Mouse (Mus musculus) brown adipose tissue, adult 24 weeks (tissue): ENCODE results near the gene Fntb. TPM values are rescaled to one million over a fixed set of nuclear protein-coding genes. Genes with fewer than 3 reads are reported as not detected.

Experiments
- H3K27ac ChIP-seq: fragments of 200-500 bp; replicated peaks from 2 replicates; pipeline ENCODE4 v1.5.1; 2012; ENCODE audit warnings: low read depth, mild to moderate bottlenecking, low read length
- H3K4me1 ChIP-seq: fragments of 200-500 bp; 2 replicates; pipeline ENCODE4 v1.6.1; 2012; ENCODE audit warnings: low read length, mixed read lengths; ENCODE audit not compliant: control insufficient read depth, insufficient read depth, insufficient read length
- H3K4me3 ChIP-seq: fragments of 200-500 bp; 2 replicates; pipeline ENCODE4 v1.5.1; 2012; ENCODE audit warnings: low read depth, mild to moderate bottlenecking, low read length, moderate library complexity; ENCODE audit not compliant: insufficient read depth
- polyA plus RNA-seq: library from polyadenylated mRNA; stranded (reverse); fragments of >200 nt; gene quantifications from 2 replicates; pipeline ENCODE4 v1.2.4, GENCODE M21; 2012; ENCODE audit not compliant: missing spikeins, insufficient read depth, insufficient read length

Gene Fntb
- polyA plus RNA-seq = 17.9 and 20.7 TPM in 2 replicates

DNA sequence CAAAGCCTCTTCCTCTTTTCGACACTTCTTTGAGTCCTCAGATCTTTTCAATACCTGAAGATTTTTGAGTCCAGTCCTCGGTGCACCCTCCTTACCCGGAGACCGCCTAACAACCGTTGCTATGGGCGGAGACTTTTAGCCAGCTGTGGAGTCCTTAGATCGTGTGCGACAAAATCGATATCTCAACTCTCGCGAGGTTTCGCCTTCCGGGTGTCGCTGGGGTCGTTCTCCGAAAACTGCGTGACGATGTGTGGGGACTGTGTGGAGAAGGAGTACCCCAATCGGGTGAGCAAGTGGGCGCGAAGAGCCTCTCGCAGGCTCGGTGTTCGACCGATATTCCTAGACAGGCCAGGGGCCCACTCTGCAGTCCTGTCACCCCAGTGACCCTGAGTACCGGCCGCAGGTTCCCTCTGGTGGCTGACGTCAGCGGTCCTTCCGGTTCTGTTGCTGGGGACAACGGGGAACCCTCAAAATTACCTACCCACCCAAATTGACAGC is at the start of gene Fntb, which contains the start of gene Churc1:
Gene Fntb, plus strand, starts transcription at position 236 of the 498 bp plus-strand sequence.
Gene Churc1, plus strand, starts transcription at position 185 of the 498 bp plus-strand sequence.
- Histone ChIP-seq H3K4me3 (peak within 1 kb of the TSS; percentile 99), H3K27ac (peak within 1 kb of the TSS; percentile 99)

DNA sequence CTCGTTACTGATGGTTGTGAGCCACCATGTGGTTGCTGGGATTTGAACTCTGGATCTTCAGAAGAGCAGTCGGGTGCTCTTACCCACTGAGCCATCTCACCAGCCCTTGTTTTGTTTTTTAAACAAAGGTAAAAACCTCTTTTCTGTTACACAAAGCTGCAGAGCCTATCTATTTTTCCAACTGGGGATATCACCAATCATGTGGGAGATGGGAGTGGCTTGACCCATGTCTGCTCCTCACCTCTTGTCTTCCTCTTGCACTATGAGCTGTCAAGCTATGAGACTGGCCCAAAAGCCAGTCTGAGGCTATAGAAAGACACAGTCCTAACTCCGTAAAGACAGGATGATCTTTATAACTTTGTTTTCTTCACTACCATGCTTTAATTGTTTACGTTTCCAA is 47.0 kb upstream of the Fntb start:
- Histone ChIP-seq H3K27ac (no peak overlapping the region), H3K4me3 (no peak overlapping the region), H3K4me1 (no peaks in the 10 kb centered on the region)

More for the DNA sequence above, at the start of gene Fntb, which contains the start of gene Churc1:
- peaks cover 5% of the 10 kb centered on the region; the same call in 1 of the 2 replicates for H3K4me1 ChIP-seq

DNA sequence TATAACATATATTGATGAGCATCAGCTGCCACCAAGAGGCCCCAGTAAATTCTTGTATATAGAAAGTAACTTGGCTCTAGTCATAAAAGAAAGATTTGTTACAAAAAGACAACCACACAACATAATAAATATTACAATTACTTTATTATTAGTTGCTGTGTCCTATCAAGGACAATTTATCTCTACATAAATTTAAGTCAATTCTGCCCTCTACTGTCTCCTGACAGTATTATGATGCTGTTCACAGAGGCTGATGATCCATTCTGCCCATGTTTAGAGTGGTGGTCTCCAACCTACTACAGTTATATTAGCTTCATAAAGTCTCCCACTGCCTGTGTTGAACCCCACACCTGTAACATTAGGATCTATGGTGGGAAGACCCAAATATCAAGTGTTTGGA is 44.8 kb upstream of the Fntb start:
- Histone ChIP-seq H3K4me1 (no peaks in the 10 kb centered on the region), H3K4me3 (no peak overlapping the region), H3K27ac (no peak overlapping the region)

DNA sequence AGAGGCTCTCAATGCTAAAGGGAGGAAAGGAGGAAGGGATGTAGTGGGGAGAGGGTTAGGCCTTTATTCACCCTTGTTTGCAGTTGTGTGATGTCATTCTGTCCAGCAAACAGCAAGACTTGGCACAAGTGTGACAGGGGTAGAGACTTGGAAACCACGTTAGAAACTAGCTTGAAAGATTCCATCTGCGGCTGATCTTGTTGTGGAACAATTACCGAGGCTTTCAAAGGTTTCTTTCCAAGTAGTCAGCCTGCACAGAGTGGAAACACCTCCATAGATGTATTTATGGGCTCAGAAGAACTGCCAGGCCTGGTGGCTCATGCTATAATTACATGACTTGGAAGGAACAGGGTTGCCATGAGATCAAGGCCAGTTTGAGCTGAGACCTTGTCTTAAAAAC is 43.4 kb upstream of the Fntb start:
- H3K27ac ChIP-seq = no peak overlapping the region
- no peak overlapping the region for H3K4me3 ChIP-seq
- no peaks in the 10 kb centered on the region for H3K4me1 ChIP-seq

DNA sequence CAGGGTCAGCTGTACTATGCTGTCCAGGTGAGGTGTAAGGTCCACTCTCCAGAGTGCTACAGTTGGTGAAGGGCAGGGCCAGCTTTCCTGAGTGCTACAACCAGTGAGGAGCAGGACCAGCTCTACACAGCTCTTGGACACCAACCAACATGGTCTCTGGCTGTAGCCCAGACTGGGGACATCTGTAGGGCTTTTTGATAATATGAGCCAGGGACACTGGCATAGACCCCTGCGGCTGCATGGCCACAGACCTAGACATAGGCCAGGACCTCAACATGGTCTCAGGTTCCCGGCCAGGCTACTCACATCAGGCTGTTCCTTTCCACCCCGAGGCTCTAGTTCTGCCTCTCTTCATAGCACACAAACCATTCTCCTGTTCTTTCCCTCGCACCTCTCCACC is 37.4 kb upstream of the Fntb start:
- Histone ChIP-seq H3K27ac (no peak overlapping the region), H3K4me1 (no peaks in the 10 kb centered on the region), H3K4me3 (no peak overlapping the region)

DNA sequence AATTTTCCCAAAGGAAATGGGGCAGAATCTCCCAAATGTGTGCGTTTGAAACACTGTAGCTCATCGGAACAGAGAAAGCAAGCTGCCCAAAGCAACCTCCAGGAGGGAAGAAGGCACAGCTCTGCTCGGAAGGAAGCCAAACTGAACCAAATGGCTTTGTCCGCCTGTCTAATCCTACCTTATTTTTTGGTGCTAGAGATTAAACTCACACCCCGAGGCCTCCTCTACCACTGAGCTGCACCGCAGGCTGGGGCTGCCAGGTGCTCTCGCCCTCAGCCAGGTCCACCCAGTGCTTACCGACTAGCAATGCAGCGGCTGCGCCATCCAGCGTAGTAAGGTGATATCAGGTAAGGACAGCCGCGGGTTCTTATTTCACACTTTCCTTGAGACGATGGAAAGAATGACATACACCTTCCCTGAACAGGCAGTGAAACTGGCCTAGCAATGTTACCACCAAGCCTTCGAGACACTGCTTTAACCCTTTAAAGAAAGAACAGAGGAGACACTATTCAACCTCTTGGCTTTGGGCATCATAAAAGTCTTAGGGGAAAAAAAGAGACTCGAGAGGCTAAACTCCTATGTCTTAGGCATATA is 14.4 kb upstream of the Fntb start:
- Histone ChIP-seq H3K4me3 (no peak overlapping the region), H3K4me1 (no peaks in the 10 kb centered on the region), H3K27ac (no peak overlapping the region)

DNA sequence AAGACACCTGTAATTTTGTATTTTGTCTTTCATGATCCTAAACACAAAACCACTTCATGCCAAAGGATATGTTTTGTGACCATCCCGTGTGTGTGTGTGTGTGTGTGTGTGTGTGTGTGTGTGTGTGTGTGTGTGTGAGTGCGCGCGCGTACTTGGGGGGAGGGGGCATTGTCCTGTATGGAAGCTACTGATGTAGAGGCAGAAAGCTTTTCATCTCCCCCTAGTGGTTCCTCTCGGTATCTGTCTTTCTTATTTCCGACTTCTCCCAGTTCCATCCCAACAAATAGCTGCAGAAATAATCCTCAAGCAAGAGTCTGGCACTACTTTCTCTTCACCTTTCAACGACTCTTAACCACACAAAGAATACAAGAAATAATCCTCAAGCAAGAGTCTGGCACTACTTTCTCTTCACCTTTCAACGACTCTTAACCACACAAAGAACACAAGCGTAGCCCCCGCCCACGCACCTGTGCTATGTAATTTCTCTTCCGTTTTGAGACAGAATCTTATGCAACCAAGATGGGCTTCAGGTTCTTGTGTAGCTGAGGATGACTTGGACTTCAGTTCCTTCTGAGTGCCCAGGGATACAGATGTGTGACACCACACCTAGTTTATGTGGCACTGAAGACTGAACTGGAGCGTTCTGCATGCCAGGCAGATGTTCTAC is 12.6 kb upstream of the Fntb start:
- H3K4me1 ChIP-seq = no peaks in the 10 kb centered on the region
- no peak overlapping the region for H3K4me3 ChIP-seq
- no peak overlapping the region for H3K27ac ChIP-seq

DNA sequence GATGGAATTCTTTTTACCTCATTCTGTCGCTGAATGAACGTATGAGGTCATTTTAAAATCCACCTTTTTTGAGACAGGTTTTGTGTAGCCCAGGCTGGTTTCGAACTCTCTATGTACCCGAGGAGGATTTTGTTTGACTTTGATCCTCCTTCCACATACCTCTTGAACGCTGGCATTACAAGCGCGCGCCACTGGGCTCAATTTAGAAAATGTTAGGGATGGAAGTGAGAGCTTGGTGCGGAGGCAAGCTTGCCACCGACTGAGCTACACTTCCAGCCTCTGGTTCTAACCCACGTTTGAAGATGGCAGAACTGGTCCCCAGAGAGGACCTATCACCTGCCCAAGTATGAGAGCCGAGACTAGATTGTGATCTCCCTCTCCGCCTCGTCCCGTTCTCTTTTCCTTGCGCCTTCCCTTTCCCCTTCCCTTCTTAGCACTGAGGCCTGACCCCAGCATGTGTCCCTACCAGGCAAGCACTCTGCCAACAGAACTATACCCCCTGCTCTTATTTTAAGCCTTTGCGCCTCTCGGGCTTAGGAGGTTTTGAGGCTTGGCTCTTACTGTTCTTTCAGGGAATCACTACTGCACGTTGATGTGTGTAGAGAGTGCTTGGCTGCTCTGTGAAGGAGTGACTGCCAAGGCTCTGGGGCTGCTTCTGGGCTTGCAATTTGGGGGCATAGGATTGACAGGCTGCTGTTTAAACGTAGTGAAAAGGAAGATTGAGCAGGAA is 677 bp downstream of the Fntb start:
- H3K4me1 ChIP-seq = peaks cover 5% of the 10 kb centered on the region; the same call in 1 of the 2 replicates
- H3K4me3 ChIP-seq = peak overlapping the region; percentile 99
- peak overlapping the region; percentile 99 for H3K27ac ChIP-seq

DNA sequence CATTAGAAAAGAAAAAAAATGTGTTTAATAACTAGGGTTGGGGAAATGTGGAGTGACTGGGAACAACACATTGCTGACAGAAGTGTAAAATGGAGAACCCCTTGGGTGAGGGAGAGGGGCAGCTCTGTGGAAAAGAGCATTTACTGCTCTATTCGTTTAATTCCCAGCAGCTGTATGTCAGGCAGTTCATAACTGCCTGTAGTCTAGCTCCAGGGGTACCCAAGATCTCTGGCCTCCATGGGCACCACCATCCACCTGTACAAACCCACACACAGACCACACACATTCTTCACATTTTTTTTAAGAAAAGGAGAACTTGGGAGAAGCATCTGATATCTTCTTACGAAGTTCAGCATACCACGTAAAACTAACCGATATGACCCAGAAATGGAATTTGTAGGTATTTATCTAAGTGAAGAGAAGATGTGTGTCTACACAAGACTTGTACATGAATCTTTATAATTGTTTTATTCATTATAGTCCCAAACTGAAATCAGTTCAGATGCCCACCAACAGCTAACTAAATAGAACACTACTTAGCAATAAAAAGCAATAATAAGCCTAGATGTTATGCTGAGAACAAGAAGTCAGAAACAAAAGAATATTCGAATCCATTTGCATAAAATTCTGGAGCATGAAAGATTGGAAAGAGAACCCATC is 5.6 kb downstream of the Fntb start:
- Histone ChIP-seq H3K27ac (no peak overlapping the region), H3K4me1 (peaks cover 10% of the 10 kb centered on the region), H3K4me3 (no peak overlapping the region)

DNA sequence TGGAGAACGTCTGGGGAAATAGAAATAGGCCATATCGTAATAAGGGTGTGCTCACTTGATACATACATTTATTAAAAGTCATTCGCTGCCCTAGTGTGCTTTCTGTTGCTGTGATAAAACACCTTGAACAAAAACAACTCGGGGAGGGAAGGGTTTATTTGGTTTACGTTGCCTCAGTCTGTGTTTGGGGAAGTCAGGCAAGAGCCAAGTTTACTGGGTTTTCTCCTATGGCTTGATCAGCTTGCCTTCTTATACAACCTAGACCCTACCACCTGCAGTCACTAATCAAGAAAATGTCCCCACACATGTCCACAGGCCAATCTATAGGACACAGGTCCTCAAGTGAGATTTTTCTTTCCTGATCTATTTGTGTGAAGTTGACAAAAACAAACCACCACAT is 6.2 kb downstream of the Fntb start:
- H3K4me3 ChIP-seq = no peak overlapping the region
- H3K27ac ChIP-seq = no peak overlapping the region
- peaks cover 6% of the 10 kb centered on the region for H3K4me1 ChIP-seq

DNA sequence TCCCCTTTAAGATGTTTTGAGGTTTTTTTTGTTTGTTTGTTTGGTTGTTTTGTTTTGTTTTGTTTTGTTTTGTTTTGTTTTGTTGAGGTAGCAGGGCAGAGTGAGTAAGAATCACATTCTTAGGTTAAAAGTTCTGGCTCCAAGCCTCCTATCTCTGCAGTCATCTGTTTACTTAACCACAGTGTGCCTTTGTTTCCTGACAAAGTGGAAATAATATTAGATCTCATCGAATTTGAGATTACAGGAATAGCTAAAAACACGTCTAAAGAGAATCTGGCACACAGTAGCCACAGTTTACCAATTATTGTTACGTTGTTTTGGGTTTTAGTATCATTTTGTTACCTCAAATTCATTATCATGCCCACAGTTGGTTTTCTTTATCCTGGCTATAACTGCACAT is 9.3 kb downstream of the Fntb start:
- Histone ChIP-seq H3K27ac (no peak overlapping the region), H3K4me1 (peaks cover 6% of the 10 kb centered on the region), H3K4me3 (no peak overlapping the region)

DNA sequence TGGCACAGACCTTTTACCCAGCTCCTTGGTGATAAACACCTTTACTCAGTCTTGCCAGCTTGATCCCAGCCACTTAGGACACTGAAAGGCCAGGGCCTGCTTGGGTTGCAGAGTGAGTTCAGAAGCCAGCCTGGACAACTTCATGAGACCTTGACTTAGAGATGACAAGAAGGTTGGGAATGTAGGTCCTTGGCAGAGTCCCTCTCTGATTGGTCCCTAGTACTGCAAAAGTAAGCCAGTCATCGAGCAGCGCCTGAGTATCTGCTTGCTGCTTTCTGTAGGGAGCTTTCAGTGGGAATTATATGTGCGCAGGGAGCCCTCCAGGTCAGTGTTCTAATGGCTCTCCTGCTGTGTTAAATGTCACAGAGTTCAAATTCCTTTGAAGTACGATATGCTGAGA is 9.7 kb downstream of the Fntb start:
- no peak overlapping the region for H3K4me3 ChIP-seq
- H3K27ac ChIP-seq = no peak overlapping the region

DNA sequence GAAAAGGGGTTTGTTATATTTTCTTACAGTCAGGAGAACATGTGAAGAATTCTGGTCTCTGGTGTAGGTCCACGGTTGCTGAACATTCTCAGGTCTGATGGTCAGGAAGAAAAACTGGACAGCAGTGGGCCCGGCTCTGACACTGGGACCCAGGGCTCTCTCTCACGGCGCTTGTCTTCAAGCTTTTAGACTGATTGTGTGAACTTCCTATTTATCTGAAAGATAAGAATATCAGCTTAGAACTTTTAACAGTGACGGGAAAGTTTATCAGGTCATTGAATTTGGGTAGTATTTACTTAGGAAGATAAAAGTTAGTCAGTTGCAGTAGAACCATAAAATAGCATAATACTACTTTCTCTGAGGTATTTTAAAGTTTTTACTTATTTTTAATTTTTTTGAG is 11.5 kb downstream of the Fntb start:
- H3K4me1 ChIP-seq = peaks cover 6% of the 10 kb centered on the region
- H3K27ac ChIP-seq = no peak overlapping the region
- H3K4me3 ChIP-seq = no peak overlapping the region

More for the DNA sequence above, 9.7 kb downstream of the Fntb start:
- peaks cover 6% of the 10 kb centered on the region for H3K4me1 ChIP-seq

DNA sequence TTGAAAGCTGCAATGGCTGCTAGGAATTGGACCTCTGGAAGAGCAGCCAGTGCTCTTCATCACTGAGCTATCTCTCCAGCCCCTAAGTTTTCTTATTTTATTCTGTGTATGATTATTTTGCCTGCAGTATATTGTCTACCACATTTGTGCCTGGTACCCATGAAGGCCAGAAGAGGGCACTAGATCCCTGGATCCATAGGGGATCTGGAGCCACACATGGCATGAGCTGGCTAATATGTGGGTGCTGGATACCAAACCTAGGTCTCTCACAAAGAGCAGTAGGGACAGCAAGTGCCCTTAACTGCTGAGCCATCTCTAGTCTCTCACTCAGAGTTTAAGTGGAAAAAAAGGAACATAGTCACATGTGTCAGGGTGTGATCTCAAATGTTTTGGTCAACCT is 12.5 kb downstream of the Fntb start:
- H3K4me3 ChIP-seq = no peak overlapping the region
- no peak overlapping the region for H3K27ac ChIP-seq
- H3K4me1 ChIP-seq = peaks cover 6% of the 10 kb centered on the region
